Mouse (Mus musculus): ENCODE data around the gene Gm26602.
A peak's percentile ranks its signal among the peaks of the same experiment; 100 is the strongest.

Gene Gm26602

GRCm38 (mm10) chr10:79959847-79960601, 49.4 kb downstream of the Gm26602 start, which contains the start of gene Wdr18:
TSS of gene Wdr18 (plus strand) at chr10:79960152.
- DNase-seq (ENCODE audit: low read depth) = peak; percentile 99

All from c-Kit-positive CD71-positive TER-119-negative erythroid progenitor cells, embryonic 14.5 days (primary cell).